Mouse (Mus musculus): ENCODE results near the gene Zc3h7b.

DNA sequence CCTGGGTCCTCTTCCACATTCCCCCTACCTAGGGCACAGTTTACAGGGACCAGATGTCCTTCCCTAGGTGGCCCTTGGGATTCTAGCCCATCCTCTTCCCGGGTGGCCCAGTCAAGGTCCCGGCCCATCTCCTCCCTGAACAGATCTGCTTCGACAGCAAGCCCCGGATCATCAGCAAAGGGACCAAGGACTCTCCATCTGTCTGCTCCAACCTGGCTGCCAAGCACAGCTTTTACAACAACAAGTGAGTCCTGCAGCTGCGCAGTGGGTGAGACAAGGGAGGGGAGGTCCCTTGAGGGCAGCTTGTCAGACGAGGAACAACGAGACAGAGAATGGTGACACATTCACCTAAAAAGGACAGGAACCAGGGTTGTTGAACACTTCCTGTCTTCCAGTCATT, 37.0 kb downstream of the Zc3h7b start:
- no peak for TF ChIP-seq EP300 (IDR thresholded peaks at IDR 0.05)
- no peak for TF ChIP-seq CTCF (IDR thresholded peaks at IDR 0.05)

Data from lung, postnatal 0 days (tissue).